ENCODE assay signal across 2 mouse cellular contexts in the genomic region with DNA sequence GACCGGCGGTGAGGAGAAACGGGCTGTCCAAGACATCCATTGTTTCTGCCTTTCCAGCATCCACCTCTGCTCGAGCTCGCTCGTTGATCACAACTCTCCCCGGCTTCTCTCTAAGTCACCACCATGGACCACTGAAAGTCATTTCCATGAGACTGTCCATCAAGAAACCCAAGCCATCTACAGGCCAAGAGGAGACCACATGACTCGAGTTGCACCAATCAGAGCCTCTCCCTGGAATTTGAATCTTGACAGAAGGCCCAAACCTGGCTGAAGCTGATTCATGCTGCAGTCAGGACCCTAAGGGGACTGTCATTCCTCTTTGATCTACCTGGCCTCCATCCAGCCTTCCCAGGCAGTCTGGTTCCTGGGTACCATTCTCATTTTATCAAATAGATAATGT.
TF ChIP-seq lines count a peak whose summit lies in the region.

No protein-coding gene starts in this region.

TF ChIP-seq in CH12.LX, 34 proteins besides CTCF, POLR2A, EP300 and RAD21:
- TF ChIP-seq PAX5 (IDR thresholded peaks at IDR 0.05; ENCODE audit: low read length), result no peak
- TF ChIP-seq USF1 (IDR thresholded peaks at IDR 0.05; ENCODE audit: low read depth, low read length), result peak; percentile 44
- TF ChIP-seq USF2 (conservative IDR thresholded peaks at IDR 0.05; ENCODE audit: low read depth, low read length), result peak; percentile 44
- no peak for TF ChIP-seq ZKSCAN1 (IDR thresholded peaks at IDR 0.05; ENCODE audit: borderline replicate concordance, low read depth, low read length)
TF ChIP-seq in CH12.LX: peak in this region for 2.

TF ChIP-seq in MEL, 35 proteins besides CTCF, POLR2A, EP300 and RAD21:
- TF ChIP-seq USF2 (IDR thresholded peaks at IDR 0.05; ENCODE audit: borderline replicate concordance in 1 of 2, insufficient read depth in 1 of 2, low read depth in 1 of 2, low read length in 2 of 2) (no peak), USF1 (IDR thresholded peaks at IDR 0.05; ENCODE audit: low read depth, low read length) (peak; percentile 57; the same call in 1 of the 2 replicates)
